ENCODE assay signal across 30 mouse cellular contexts in genomic region chr2:58189501-58189900, GRCm38 (mm10). TPM values are rescaled to one million over a fixed set of nuclear protein-coding genes. Genes with fewer than 3 reads are reported as not detected.
DNase-seq lines count a peak whose midpoint lies in the region; ATAC-seq and TF ChIP-seq lines count a peak whose summit lies in the region.
"Had no signal": no experiment of that assay in that cellular context is flagged by ENCODE, and none has a peak within 500 bp of the region (broad histone marks: within the 10 kb centered on the region; RNA-seq: fewer than 3 reads in every experiment).

No protein-coding gene starts in this region.

- peak; percentile 17 for DNase-seq in thymus, adult 2 months
- DNase-seq in thymus, postnatal 0 days (ENCODE audit: low spot score) = no peak
- peak; percentile 82 for DNase-seq in induced T-regulatory cell, adult 2 months (ENCODE audit: low read depth)
- peak; percentile 73 for DNase-seq in naive thymus-derived CD4-positive, alpha-beta T cell, adult 2 months (ENCODE audit: low read depth)
- DNase-seq in cerebellum, adult 9-11 months = no peak
- no peak for DNase-seq in layer of hippocampus, adult 9-10 months (ENCODE audit: low spot score)
- DNase-seq in heart, adult 8-10 months (ENCODE audit: low spot score) = no peak
- DNase-seq: adrenal gland, postnatal 25 days; cerebellum, adult 18-20 months; cerebellum, postnatal 14 days; gastrocnemius, postnatal 14 days; heart, adult 11 months; heart, postnatal 4 days; kidney, adult 18-20 months; kidney, postnatal 25 days; layer of hippocampus, postnatal 36 days; left cerebral cortex, postnatal 4 days; liver, postnatal 0 days had no signal

- H3K27me3 ChIP-seq in thymus, adult 2 months (ENCODE audit: control insufficient read depth, insufficient read depth, low read length) = no peaks in the 10 kb centered on the region
- H3K27me3 ChIP-seq: embryonic facial prominence, embryonic 12.5 days; heart, embryonic 12.5 days; hindbrain, embryonic 13.5 days; kidney, embryonic 15.5 days; liver, embryonic 12.5 days; midbrain, embryonic 15.5 days; neural tube, embryonic 13.5 days had no signal

- no peak overlapping the region for H3K27ac ChIP-seq in thymus, adult 2 months (ENCODE audit: control insufficient read depth, insufficient read depth, low read length)
- H3K27ac ChIP-seq: embryonic facial prominence, embryonic 12.5 days; hindbrain, embryonic 13.5 days; kidney, embryonic 15.5 days; liver, embryonic 12.5 days; macrophage; midbrain, embryonic 10.5 days; midbrain, embryonic 15.5 days; neural tube, embryonic 13.5 days had no signal

- no peak overlapping the region for H3K4me3 ChIP-seq in thymus, adult 2 months (ENCODE audit: control insufficient read depth, insufficient read depth, low read length)
- H3K4me3 ChIP-seq: embryonic facial prominence, embryonic 12.5 days; heart, embryonic 12.5 days; hindbrain, embryonic 13.5 days; kidney, embryonic 15.5 days; liver, embryonic 12.5 days; midbrain, embryonic 10.5 days; midbrain, embryonic 15.5 days; myocyte; neural tube, embryonic 13.5 days had no signal

- peaks cover 3% of the 10 kb centered on the region for H3K4me1 ChIP-seq in thymus, adult 2 months (replicated peaks; ENCODE audit: control insufficient read depth, insufficient read depth, low read length)
- H3K4me1 ChIP-seq: embryonic facial prominence, embryonic 12.5 days; hindbrain, embryonic 13.5 days; kidney, embryonic 15.5 days; liver, embryonic 12.5 days; midbrain, embryonic 10.5 days; midbrain, embryonic 15.5 days; neural tube, embryonic 13.5 days had no signal

- no peak for TF ChIP-seq POLR2A in thymus, adult 2 months (IDR thresholded peaks at IDR 0.05; ENCODE audit: control insufficient read depth, extremely low read depth, insufficient read depth, low read length, poor library complexity)

- ATAC-seq in CD4-positive, CD25-positive, alpha-beta regulatory T cell, adult 4 months = peak; percentile 58
- ATAC-seq: forebrain, embryonic 14.5 days; liver, embryonic 12.5 days; liver, postnatal 0 days; midbrain, embryonic 15.5 days had no signal

- no peak for TF ChIP-seq CTCF in thymus, adult 2 months (IDR thresholded peaks at IDR 0.05; ENCODE audit: borderline replicate concordance, control insufficient read depth, extremely low read depth, insufficient read depth, low read length, poor library complexity)

- no peaks in the 10 kb centered on the region for H3K36me3 ChIP-seq in thymus, adult 2 months (ENCODE audit: control insufficient read depth, insufficient read depth, low read length)
- H3K36me3 ChIP-seq: embryonic facial prominence, embryonic 12.5 days; heart, embryonic 12.5 days; hindbrain, embryonic 13.5 days; kidney, embryonic 15.5 days; liver, embryonic 12.5 days; midbrain, embryonic 10.5 days; midbrain, embryonic 15.5 days; neural tube, embryonic 13.5 days had no signal

- WGBS in thymus, adult 2 months = 68% methylated on average over 4 of the region's 4 CpGs

RNA-seq across cellular contexts. Expression of gene Cytip, which starts 5.8 kb away (rescaled TPM):
- polyA plus RNA-seq in thymus, adult 2 months (2012; rRNA removed) = 284 and 293 TPM in 2 replicates
- polyA plus RNA-seq in thymus, postnatal 0 days (2015; fragmentation: Nextera tagmentation; extraction: Ambion mirVana) = 117 and 125 TPM in 2 replicates
- polyA plus RNA-seq in CD4-positive, CD25-positive, alpha-beta regulatory T cell, adult 4 months (2017; shearing (Covaris generic)) = 100 to 1,000 TPM; 430 to 456 TPM
- total RNA-seq in heart, adult 8-10 months (2022) = 1 to 10 TPM in 2 of 4 experiments, under 1 TPM in 2; 0.54 to 3.1 (median 0.95) TPM
- polyA plus RNA-seq: forebrain, embryonic 14.5 days had no signal

Comparison
In these comparisons a context has a peak if more than half of its experiments do, and no peak if none do; other contexts are left out.
1. DNase-seq: peak in thymus, adult 2 months (single experiment), induced T-regulatory cell, adult 2 months (single experiment) and naive thymus-derived CD4-positive, alpha-beta T cell, adult 2 months (single experiment); none in thymus, postnatal 0 days (single experiment), cerebellum, adult 9-11 months (single experiment), layer of hippocampus, adult 9-10 months (single experiment) and heart, adult 8-10 months (single experiment).